Mouse (Mus musculus) hindbrain, embryonic 16.5 days (tissue): Measurements from ENCODE around the gene Vamp3. TPM values are rescaled to one million over a fixed set of nuclear protein-coding genes. Genes with fewer than 3 reads are reported as not detected.
A peak's percentile ranks its signal among the peaks of the same experiment; 100 is the strongest.

Experiments
- ATAC-seq: fragments of 200-750 bp; cut with Nextera tagmentation; 2 replicates; pipeline ENCODE4 v1.8.0; 2017; ENCODE audit warnings: moderate TSS enrichment, moderate library complexity
- H3K27ac ChIP-seq: fragments of 300-500 bp; sonication (generic); 2 replicates; pipeline ENCODE4 v1.5.1; 2014; ENCODE audit warnings: low read depth, mild to moderate bottlenecking, control low read depth, low read length, moderate library complexity
- H3K27me3 ChIP-seq: fragments of 300-500 bp; sonication (generic); replicated peaks from 2 replicates; pipeline ENCODE4 v1.6.1; 2014; ENCODE audit warnings: low read length; ENCODE audit not compliant: control insufficient read depth, insufficient read depth
- H3K36me3 ChIP-seq: fragments of 300-500 bp; sonication (generic); 2 replicates; pipeline ENCODE4 v1.6.1; 2014; ENCODE audit warnings: mild to moderate bottlenecking, low read length, moderate library complexity, mixed read lengths; ENCODE audit not compliant: control insufficient read depth, insufficient read depth
- H3K4me1 ChIP-seq: fragments of 300-500 bp; sonication (generic); 2 replicates; pipeline ENCODE4 v1.6.1; 2014; ENCODE audit warnings: low read depth, low read length; ENCODE audit not compliant: control insufficient read depth, insufficient read depth
- H3K4me2 ChIP-seq: fragments of 300-500 bp; sonication (generic); 2 replicates; pipeline ENCODE4 v1.6.1; 2014; ENCODE audit warnings: mild to moderate bottlenecking, low read length, control low read depth, moderate library complexity
- H3K4me3 ChIP-seq: fragments of 300-500 bp; sonication (generic); 2 replicates; pipeline ENCODE4 v1.5.1; 2014; ENCODE audit warnings: mild to moderate bottlenecking, low read length, control low read depth, moderate library complexity
- H3K9ac ChIP-seq: fragments of 300-500 bp; sonication (generic); 2 replicates; pipeline ENCODE4 v1.6.1; 2014; ENCODE audit warnings: low read depth, mild to moderate bottlenecking, control low read depth, low read length, moderate library complexity
- H3K9me3 ChIP-seq: fragments of 300-500 bp; sonication (generic); 2 replicates; pipeline ENCODE4 v1.6.1; 2014; ENCODE audit warnings: mild to moderate bottlenecking, low read length, moderate library complexity; ENCODE audit not compliant: control insufficient read depth
- WGBS: fragments of 180-500 bp; shearing (Covaris S2); extraction: QIAGEN DNeasy Blood & Tissue Kit; methylation state at CpG from one replicate; pipeline ENCODE4 v1.1.7; 2014; 5-methylcytosine and 5-hydroxymethylcytosine counted together
- polyA plus RNA-seq: library from polyadenylated mRNA; unstranded; fragments of >200 nt; fragmentation: Nextera tagmentation; extraction: Ambion mirVana; gene quantifications from 2 replicates; pipeline ENCODE4 v1.2.1, GENCODE M21; 2015

Vamp3 gene
- polyA plus RNA-seq, 1 experiment from 2014 or later = 54.6 TPM

- ATAC-seq = no peak
- H3K27me3 ChIP-seq = no peaks in the 10 kb centered on the region
- peak overlapping the region; percentile 34 for H3K27ac ChIP-seq
- H3K4me3 ChIP-seq = no peak overlapping the region
- peaks cover 30% of the 10 kb centered on the region for H3K36me3 ChIP-seq
- H3K9ac ChIP-seq = no peak overlapping the region
- no peak overlapping the region for H3K4me2 ChIP-seq
- peaks cover 5% of the 10 kb centered on the region for H3K4me1 ChIP-seq
- no peaks in the 10 kb centered on the region for H3K9me3 ChIP-seq
- 81% methylated on average over 14 of the region's 14 CpGs for WGBS
Observed at GRCm38 (mm10) chr4:151088819-151089218, 31.1 kb upstream of the Vamp3 start.

- WGBS = 100% methylated on average over 1 of the region's 1 CpGs
- Histone ChIP-seq H3K4me2 (no peak overlapping the region), H3K27me3 (no peaks in the 10 kb centered on the region), H3K4me3 (no peak overlapping the region), H3K27ac (no peak overlapping the region), H3K36me3 (peaks cover 42% of the 10 kb centered on the region), H3K4me1 (peaks cover 5% of the 10 kb centered on the region), H3K9me3 (no peaks in the 10 kb centered on the region), H3K9ac (no peak overlapping the region)
- ATAC-seq = no peak
Observed at GRCm38 (mm10) chr4:151087358-151087757, 29.6 kb upstream of the Vamp3 start.

GRCm38 (mm10) chr4:151083027-151083426 lies 25.3 kb upstream of the Vamp3 start:
- Histone ChIP-seq H3K36me3 (peaks cover 74% of the 10 kb centered on the region), H3K4me1 (no peaks in the 10 kb centered on the region), H3K9me3 (no peaks in the 10 kb centered on the region), H3K4me3 (no peak overlapping the region), H3K9ac (no peak overlapping the region), H3K27me3 (no peaks in the 10 kb centered on the region), H3K27ac (no peak overlapping the region), H3K4me2 (no peak overlapping the region)
- 80% methylated on average over 5 of the region's 5 CpGs for WGBS
- ATAC-seq = no peak

GRCm38 (mm10) chr4:151081977-151082376 lies 24.2 kb upstream of the Vamp3 start:
- Histone ChIP-seq H3K36me3 (peaks cover 78% of the 10 kb centered on the region), H3K4me1 (no peaks in the 10 kb centered on the region), H3K9me3 (no peaks in the 10 kb centered on the region), H3K4me3 (no peak overlapping the region), H3K9ac (no peak overlapping the region), H3K27me3 (no peaks in the 10 kb centered on the region), H3K4me2 (no peak overlapping the region), H3K27ac (no peak overlapping the region)
- ATAC-seq = no peak; the same call in 1 of the 2 replicates
- 86% methylated on average over 13 of the region's 13 CpGs for WGBS

DNA sequence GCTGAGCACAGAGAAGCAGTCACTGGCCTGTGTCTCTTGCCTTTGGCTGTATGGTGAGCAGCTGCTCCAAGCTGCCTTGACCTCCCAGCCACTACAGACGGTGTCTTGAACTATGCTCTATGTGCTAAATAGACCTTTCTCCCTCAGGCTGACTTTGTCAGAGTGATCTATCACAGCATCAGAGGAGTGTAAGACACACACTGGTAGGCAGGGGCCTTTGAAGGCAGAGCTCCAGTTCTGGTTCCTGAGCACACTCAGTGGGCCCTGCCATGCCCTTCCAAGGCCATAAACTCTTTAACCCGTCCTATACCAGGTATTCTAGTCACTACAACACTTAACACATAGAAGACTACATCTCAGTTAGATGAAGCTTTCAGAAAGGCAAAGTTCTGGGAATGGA lies 23.6 kb upstream of the Vamp3 start:
- H3K4me1 ChIP-seq = no peaks in the 10 kb centered on the region
- H3K36me3 ChIP-seq = peaks cover 83% of the 10 kb centered on the region
- H3K9me3 ChIP-seq = no peaks in the 10 kb centered on the region
- no peak overlapping the region for H3K4me3 ChIP-seq
- no peak overlapping the region for H3K4me2 ChIP-seq
- no peak for ATAC-seq
- no peak overlapping the region for H3K27ac ChIP-seq
- H3K27me3 ChIP-seq = no peaks in the 10 kb centered on the region
- H3K9ac ChIP-seq = no peak overlapping the region
- WGBS = 63% methylated on average over 2 of the region's 2 CpGs

DNA sequence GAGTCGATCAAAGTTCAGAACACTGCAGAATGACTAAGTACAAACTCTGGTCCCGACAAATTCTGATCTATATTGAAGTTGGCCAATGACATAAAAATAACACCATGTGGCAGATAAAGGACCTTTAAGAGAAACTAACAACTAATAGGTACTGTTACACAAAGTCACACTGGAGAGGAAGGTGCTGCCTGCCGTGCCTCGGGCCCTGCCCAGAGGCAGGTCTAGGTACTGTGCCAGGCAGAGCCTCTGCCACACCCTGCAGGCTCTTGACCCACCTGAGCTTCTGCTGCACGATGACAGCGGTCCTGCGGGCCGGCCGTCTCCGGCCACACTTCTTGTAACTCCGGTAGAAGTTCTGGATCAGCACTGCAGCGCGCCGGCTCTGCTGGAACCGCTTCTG lies 17.1 kb upstream of the Vamp3 start:
- Histone ChIP-seq H3K36me3 (peaks cover 63% of the 10 kb centered on the region), H3K27me3 (no peaks in the 10 kb centered on the region), H3K9ac (no peak overlapping the region), H3K4me2 (no peak overlapping the region), H3K4me1 (no peaks in the 10 kb centered on the region), H3K9me3 (no peaks in the 10 kb centered on the region), H3K4me3 (no peak overlapping the region), H3K27ac (no peak overlapping the region)
- 89% methylated on average over 15 of the region's 15 CpGs for WGBS
- ATAC-seq = no peak

GRCm38 (mm10) chr4:151073108-151073744 lies 15.5 kb upstream of the Vamp3 start:
- Histone ChIP-seq H3K9ac (no peak overlapping the region), H3K27me3 (no peaks in the 10 kb centered on the region), H3K27ac (no peak overlapping the region), H3K4me1 (no peaks in the 10 kb centered on the region), H3K9me3 (no peaks in the 10 kb centered on the region), H3K36me3 (peaks cover 58% of the 10 kb centered on the region), H3K4me2 (no peak overlapping the region), H3K4me3 (no peak overlapping the region)
- peak; percentile 73 for ATAC-seq
- 55% methylated on average over 13 of the region's 13 CpGs for WGBS

GRCm38 (mm10) chr4:151070962-151071361 lies 13.2 kb upstream of the Vamp3 start:
- Histone ChIP-seq H3K4me1 (no peaks in the 10 kb centered on the region), H3K4me3 (no peak overlapping the region), H3K27ac (no peak overlapping the region), H3K4me2 (no peak overlapping the region), H3K9ac (no peak overlapping the region), H3K27me3 (no peaks in the 10 kb centered on the region), H3K9me3 (no peaks in the 10 kb centered on the region), H3K36me3 (peaks cover 50% of the 10 kb centered on the region)
- ATAC-seq = no peak
- 91% methylated on average over 7 of the region's 7 CpGs for WGBS

DNA sequence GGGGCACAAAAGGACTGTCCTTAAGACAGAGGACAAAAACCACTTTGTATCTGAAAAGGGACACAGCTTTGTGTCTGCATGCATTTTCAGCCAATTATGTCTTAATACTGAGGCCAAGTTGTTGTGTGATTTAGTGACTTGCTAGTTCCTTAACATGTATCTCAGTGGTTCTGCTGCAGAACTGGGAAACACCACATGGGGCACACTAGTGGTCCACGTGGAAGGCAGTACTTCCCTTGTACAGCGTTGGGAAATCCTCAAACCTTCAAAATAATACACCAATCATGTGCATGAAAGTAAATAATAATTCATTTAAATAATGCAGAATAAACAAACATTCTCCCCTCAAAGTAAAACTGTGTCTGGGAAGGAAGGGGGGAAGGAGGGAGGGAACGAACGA lies 11.0 kb upstream of the Vamp3 start:
- Histone ChIP-seq H3K9ac (no peak overlapping the region), H3K4me1 (no peaks in the 10 kb centered on the region), H3K27ac (no peak overlapping the region), H3K9me3 (no peaks in the 10 kb centered on the region), H3K4me2 (no peak overlapping the region), H3K27me3 (no peaks in the 10 kb centered on the region), H3K36me3 (peaks cover 39% of the 10 kb centered on the region), H3K4me3 (no peak overlapping the region)
- ATAC-seq = no peak
- 76% methylated on average over 4 of the region's 4 CpGs for WGBS
